Mouse (Mus musculus) olfactory bulb, adult 2 months (tissue): Measurements from ENCODE around the gene Pla2g4a.

Source experiments
- CTCF ChIP-seq: fragments of 200-500 bp; IDR thresholded peaks from 2 replicates; pipeline ENCODE4 v1.5.1; 2012; ENCODE audit warnings: low read depth, mild to moderate bottlenecking, low read length, moderate library complexity; ENCODE audit not compliant: insufficient read depth
- POLR2A ChIP-seq: fragments of 200-500 bp; IDR thresholded peaks from 2 replicates; pipeline ENCODE4 v1.6.1; 2012; ENCODE audit warnings: mild to moderate bottlenecking, low read depth, low read length, moderate library complexity; ENCODE audit not compliant: insufficient read depth

GRCm38 (mm10) chr1:149948066-149948825, 12.8 kb downstream of the Pla2g4a start:
- TF ChIP-seq CTCF = no peak
- TF ChIP-seq POLR2A = no peak
